Mouse (Mus musculus) spleen, embryonic (tissue): ENCODE data around the gene Arl5c.

Source experiments
- CTCF ChIA-PET: fragments of 350-600 bp; sonication (Branson Sonifier 250); formaldehyde crosslinking; loops from one replicate; lab custom pipeline; 2022; lab: Charles Lee

Arl5c gene

GRCm38 (mm10) chr11:98020710-98021109 is 24.7 kb upstream of the Arl5c start:
- CTCF ChIA-PET = interaction anchor here (0.6 to 1.0 kb wide), 3 partner anchors 14 to 467 kb away, joined by 3 to 7 read pairs (median 3); no protein-coding TSS in a partner anchor

- CTCF ChIA-PET = interaction anchor here (0.6 to 1.0 kb wide), 4 partner anchors 13 to 837 kb away, joined by 3 to 7 read pairs (median 4); no protein-coding TSS in a partner anchor
Measured at GRCm38 (mm10) chr11:98019883-98020610, 24.1 kb upstream of the Arl5c start.

GRCm38 (mm10) chr11:98018858-98019641 is 23.1 kb upstream of the Arl5c start:
- CTCF ChIA-PET = interaction anchor here (0.6 to 0.7 kb wide), 3 partner anchors 25 to 836 kb away, joined by 4 to 5 read pairs (median 5); no protein-coding TSS in a partner anchor

- CTCF ChIA-PET = interaction anchor here (0.7 kb wide), 1 partner anchor 153 kb away, joined by 5 read pairs; no protein-coding TSS in a partner anchor
Measured at GRCm38 (mm10) chr11:98018222-98018621, 22.2 kb upstream of the Arl5c start.

- CTCF ChIA-PET = no interaction called here
Measured at GRCm38 (mm10) chr11:98016824-98017223, 20.8 kb upstream of the Arl5c start.

- CTCF ChIA-PET = no interaction called here
Measured at GRCm38 (mm10) chr11:98016177-98016576, 20.2 kb upstream of the Arl5c start.

- CTCF ChIA-PET = interaction anchor here (0.5 kb wide), 1 partner anchor 573 kb away, joined by 4 read pairs; no protein-coding TSS in a partner anchor
Measured at GRCm38 (mm10) chr11:98012831-98013230, 16.9 kb upstream of the Arl5c start.

- CTCF ChIA-PET = interaction anchor here (1.1 kb wide), 1 partner anchor 11 kb away, joined by 5 read pairs; the partner anchor contains the start of gene Cacnb1
Measured at GRCm38 (mm10) chr11:98011716-98012115, 15.7 kb upstream of the Arl5c start.

- CTCF ChIA-PET = interaction anchor here (0.9 kb wide), 1 partner anchor 18 kb away, joined by 4 read pairs; the partner anchor contains the start of gene Rpl19
Measured at GRCm38 (mm10) chr11:98008087-98008486, 12.1 kb upstream of the Arl5c start.

- CTCF ChIA-PET = interaction anchor here (1.9 kb wide), 1 partner anchor 48 kb away, joined by 4 read pairs; no protein-coding TSS in a partner anchor
Measured at GRCm38 (mm10) chr11:98005686-98006085, 9.7 kb upstream of the Arl5c start.

- CTCF ChIA-PET = interaction anchor here (1.9 kb wide), 1 partner anchor 47 kb away, joined by 4 read pairs; no protein-coding TSS in a partner anchor
Measured at GRCm38 (mm10) chr11:98005076-98005475, 9.1 kb upstream of the Arl5c start.

GRCm38 (mm10) chr11:98004161-98004560 is 8.2 kb upstream of the Arl5c start:
- CTCF ChIA-PET = interaction anchor here (0.6 to 1.3 kb wide), 3 partner anchors 18 to 213 kb away, joined by 3 to 10 read pairs (median 4); partner anchors contain the start of gene Plxdc1

- CTCF ChIA-PET = interaction anchor here (1.3 kb wide), 1 partner anchor 17 kb away, joined by 4 read pairs; the partner anchor contains the start of gene Plxdc1
Measured at GRCm38 (mm10) chr11:98003171-98003671, 7.2 kb upstream of the Arl5c start.

GRCm38 (mm10) chr11:98002627-98003026 is 6.6 kb upstream of the Arl5c start:
- CTCF ChIA-PET = interaction anchor here (0.5 to 1.3 kb wide), 5 partner anchors 16 to 194 kb away, joined by 3 to 10 read pairs (median 3); partner anchors contain the start of gene Plxdc1

- CTCF ChIA-PET = interaction anchor here (0.8 to 1.1 kb wide), 2 partner anchors 15 to 193 kb away, joined by 3 read pairs; no protein-coding TSS in a partner anchor
Measured at GRCm38 (mm10) chr11:98001986-98002385, 6.0 kb upstream of the Arl5c start.

GRCm38 (mm10) chr11:98001351-98001824 is 5.4 kb upstream of the Arl5c start:
- CTCF ChIA-PET = no interaction called here

GRCm38 (mm10) chr11:98000378-98001140 is 4.6 kb upstream of the Arl5c start:
- CTCF ChIA-PET = no interaction called here

- CTCF ChIA-PET = no interaction called here
Measured at GRCm38 (mm10) chr11:97999748-98000147, 3.8 kb upstream of the Arl5c start.

- CTCF ChIA-PET = interaction anchor here (0.7 kb wide), 1 partner anchor 82 kb away, joined by 5 read pairs; no protein-coding TSS in a partner anchor
Measured at GRCm38 (mm10) chr11:97998898-97999608, 3.1 kb upstream of the Arl5c start.
